Mouse (Mus musculus) stomach, postnatal 0 days (tissue): ENCODE results near the gene Tmem54. TPM values are rescaled to one million over a fixed set of nuclear protein-coding genes. Genes with fewer than 3 reads are reported as not detected.

ENCODE experiments used
- ATAC-seq: fragments of 200-750 bp; cut with Nextera tagmentation; 2 replicates; pipeline ENCODE4 v1.8.0; 2017; ENCODE audit not compliant: low FRiP score, low TSS enrichment
- DNase-seq: peaks from one replicate; pipeline ENCODE4 v3.0.0-alpha.2; 2016; ENCODE audit warnings: low spot score
- H3K27ac ChIP-seq: fragments of 300-500 bp; sonication (generic); replicated peaks from 2 replicates; pipeline ENCODE4 v1.5.1; 2014; ENCODE audit warnings: mild to moderate bottlenecking, control low read depth
- H3K27me3 ChIP-seq: fragments of 300-500 bp; sonication (generic); 2 replicates; pipeline ENCODE4 v1.6.1; 2014; ENCODE audit warnings: low read length; ENCODE audit not compliant: control insufficient read depth, insufficient read depth
- H3K36me3 ChIP-seq: fragments of 300-500 bp; sonication (generic); 2 replicates; pipeline ENCODE4 v1.6.1; 2014; ENCODE audit warnings: low read length, mixed read lengths; ENCODE audit not compliant: control insufficient read depth, insufficient read depth
- H3K4me1 ChIP-seq: fragments of 300-500 bp; sonication (generic); replicated peaks from 2 replicates; pipeline ENCODE4 v1.6.1; 2014; ENCODE audit warnings: antibody characterized with exemption; ENCODE audit not compliant: control insufficient read depth, insufficient read depth
- H3K4me2 ChIP-seq: fragments of 300-500 bp; sonication (generic); replicated peaks from 2 replicates; pipeline ENCODE4 v1.6.1; 2014; ENCODE audit warnings: low read depth, mild to moderate bottlenecking, control low read depth, moderate library complexity
- H3K4me3 ChIP-seq: fragments of 300-500 bp; sonication (generic); 2 replicates; pipeline ENCODE4 v1.5.1; 2014; ENCODE audit warnings: low read depth, low read length, control low read depth
- H3K9ac ChIP-seq: fragments of 300-500 bp; sonication (generic); 2 replicates; pipeline ENCODE4 v1.6.1; 2014; ENCODE audit warnings: mild to moderate bottlenecking, low read length, control low read depth, mixed read lengths
- H3K9me3 ChIP-seq: fragments of 300-500 bp; sonication (generic); 2 replicates; pipeline ENCODE4 v1.6.1; 2016; ENCODE audit warnings: low read length; ENCODE audit not compliant: control insufficient read depth
- CTCF ChIP-seq: IDR thresholded peaks from 2 replicates; pipeline ENCODE4 v1.5.1; 2016; ENCODE audit warnings: antibody characterized with exemption, low read depth, mild to moderate bottlenecking, moderate library complexity
- EP300 ChIP-seq: optimal IDR thresholded peaks from 2 replicates; pipeline ENCODE3; 2016; ENCODE audit warnings: antibody characterized with exemption
- WGBS: fragments of 180-500 bp; shearing (Covaris S2); extraction: QIAGEN DNeasy Blood & Tissue Kit; methylation state at CpG from one replicate; pipeline ENCODE4 v1.1.7; 2014; 5-methylcytosine and 5-hydroxymethylcytosine counted together
- polyA plus RNA-seq: library from polyadenylated mRNA; unstranded; fragments of >200 nt; fragmentation: Nextera tagmentation; extraction: Ambion mirVana; gene quantifications from 2 replicates; pipeline ENCODE4 v1.2.1, GENCODE M21; 2015

Gene Tmem54
- polyA plus RNA-seq, 1 experiment from 2014 or later = 106 TPM

DNA sequence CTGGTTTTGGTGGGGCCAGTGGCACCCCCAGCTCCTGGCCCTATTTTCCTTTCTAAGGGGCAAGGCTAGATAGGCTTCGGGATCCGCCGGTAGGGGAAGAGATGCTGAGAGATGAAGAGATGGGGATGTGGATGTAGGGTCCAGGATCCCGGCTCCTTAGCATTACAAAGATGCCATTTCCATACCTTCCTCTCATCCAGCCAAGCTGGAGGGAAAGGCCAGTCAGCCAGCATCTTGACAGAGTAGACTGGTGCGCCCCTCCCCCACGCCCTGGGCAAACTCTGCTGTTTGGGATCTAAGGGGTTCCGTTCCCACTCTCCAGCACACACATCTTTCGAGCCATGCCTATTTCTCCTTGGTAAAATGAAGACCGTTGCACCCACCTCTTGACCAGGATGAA is 725 bp downstream of the Tmem54 start:
- peak overlapping the region; percentile 36 for H3K4me3 ChIP-seq
- no peak for ATAC-seq
- H3K9ac ChIP-seq = no peak overlapping the region
- no peak for DNase-seq
- TF ChIP-seq CTCF = no peak
- TF ChIP-seq EP300 = no peak
- H3K27ac ChIP-seq = 0 out of 2 replicates have a peak overlapping the region, but pooled peaks have one; percentile 53
- peak overlapping the region; percentile 56 for H3K4me2 ChIP-seq
- H3K36me3 ChIP-seq = no peaks in the 10 kb centered on the region
- no peaks in the 10 kb centered on the region for H3K9me3 ChIP-seq
- 0 out of 2 replicates have a peak, but pooled peaks cover 3% of the 10 kb centered on the region for H3K4me1 ChIP-seq
- H3K27me3 ChIP-seq = no peaks in the 10 kb centered on the region
- WGBS = 35% methylated on average over 9 of the region's 9 CpGs

DNA sequence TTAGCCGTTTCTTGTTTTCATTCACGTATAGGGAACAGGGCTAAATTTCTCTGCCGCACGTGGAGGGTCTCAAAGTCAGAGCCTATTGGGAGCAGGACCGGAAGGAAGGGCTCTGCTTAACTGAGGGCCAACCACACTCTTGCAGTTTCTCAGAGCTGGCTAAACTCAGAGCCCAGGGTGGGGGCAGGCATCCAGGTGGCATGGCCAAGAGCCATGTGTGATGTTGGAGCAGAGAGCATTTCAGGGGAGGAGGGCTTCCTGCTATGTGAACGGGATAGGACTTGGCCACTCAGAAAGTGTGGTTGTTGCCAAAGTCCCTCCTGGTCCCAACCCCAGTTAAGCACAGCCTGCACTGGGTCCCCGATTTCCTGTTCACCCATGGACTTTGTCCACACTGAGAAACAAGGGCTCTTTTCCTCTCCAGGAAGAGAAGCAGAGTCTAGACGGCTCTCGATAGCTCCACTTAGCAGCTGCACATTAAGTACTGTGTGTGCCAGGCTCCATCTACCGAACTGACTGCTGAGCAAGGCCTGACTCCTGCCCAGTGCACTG is 2.1 kb downstream of the Tmem54 start:
- WGBS = 63% methylated on average over 10 of the region's 10 CpGs
- DNase-seq = peak; percentile 48
- peak overlapping the region; percentile 35; the same call in 1 of the 2 replicates for H3K27ac ChIP-seq
- no peaks in the 10 kb centered on the region for H3K27me3 ChIP-seq
- peak overlapping the region; percentile 23; the same call in 1 of the 2 replicates for H3K4me2 ChIP-seq
- 0 out of 2 replicates have a peak overlapping the region, but pooled peaks have one; percentile 13 for H3K9ac ChIP-seq
- peak; percentile 48 for ATAC-seq
- TF ChIP-seq CTCF (no peak), EP300 (no peak)
- no peaks in the 10 kb centered on the region for H3K9me3 ChIP-seq
- 0 out of 2 replicates have a peak, but pooled peaks cover 3% of the 10 kb centered on the region for H3K4me1 ChIP-seq
- no peaks in the 10 kb centered on the region for H3K36me3 ChIP-seq
- H3K4me3 ChIP-seq = no peak overlapping the region

DNA sequence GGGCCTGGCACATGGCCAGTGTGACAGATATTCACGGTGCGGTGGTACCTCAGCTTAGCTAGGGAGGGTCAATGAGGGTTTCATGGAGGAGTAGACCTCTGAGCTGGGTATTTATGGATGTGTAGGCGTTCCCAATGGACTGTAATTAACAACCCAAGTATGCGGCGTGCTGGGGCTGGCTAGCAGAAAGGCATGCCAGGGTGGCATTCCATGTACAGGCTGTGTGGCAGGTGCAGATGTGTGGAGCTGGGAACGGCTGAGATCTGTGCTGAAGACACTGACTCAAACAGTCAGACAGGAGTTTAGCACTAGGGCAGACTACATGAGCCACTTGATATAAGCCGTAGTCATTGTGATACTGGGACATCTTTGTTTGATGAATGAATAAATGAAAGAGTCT is 3.3 kb downstream of the Tmem54 start:
- Histone ChIP-seq H3K27me3 (no peaks in the 10 kb centered on the region), H3K36me3 (no peaks in the 10 kb centered on the region), H3K4me2 (no peak overlapping the region), H3K4me1 (0 out of 2 replicates have a peak, but pooled peaks cover 3% of the 10 kb centered on the region), H3K9ac (no peak overlapping the region), H3K27ac (no peak overlapping the region), H3K4me3 (no peak overlapping the region), H3K9me3 (no peaks in the 10 kb centered on the region)
- TF ChIP-seq CTCF (no peak), EP300 (no peak)
- 78% methylated on average over 7 of the region's 7 CpGs for WGBS
- ATAC-seq = no peak
- no peak for DNase-seq

DNA sequence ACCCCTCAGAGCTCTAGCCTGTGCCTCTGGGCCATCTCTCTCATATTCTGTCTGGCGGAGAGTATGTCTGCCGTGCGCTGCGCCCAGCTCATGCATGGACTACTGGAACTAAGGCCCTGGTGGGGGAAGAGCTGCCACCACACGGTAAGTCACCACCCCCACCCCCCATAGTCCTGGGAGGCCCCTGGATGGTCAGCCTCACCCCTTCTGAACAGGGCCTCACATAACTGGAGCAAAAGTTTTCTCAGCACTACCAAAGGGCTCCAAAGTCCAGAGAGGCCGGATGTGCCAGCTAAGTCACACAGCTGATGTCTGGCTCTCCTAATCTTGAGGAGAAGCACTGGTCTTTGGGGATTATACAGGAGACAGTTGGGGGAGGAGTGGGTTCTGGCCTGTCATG is 5.5 kb downstream of the Tmem54 start:
- DNase-seq (no peak), ATAC-seq (no peak)
- H3K27ac ChIP-seq = no peak overlapping the region
- 0 out of 2 replicates have a peak, but pooled peaks cover 2% of the 10 kb centered on the region for H3K4me1 ChIP-seq
- H3K4me2 ChIP-seq = no peak overlapping the region
- no peaks in the 10 kb centered on the region for H3K27me3 ChIP-seq
- TF ChIP-seq CTCF = no peak
- no peak for TF ChIP-seq EP300
- H3K4me3 ChIP-seq = no peak overlapping the region
- H3K9ac ChIP-seq = no peak overlapping the region
- H3K9me3 ChIP-seq = no peaks in the 10 kb centered on the region
- H3K36me3 ChIP-seq = no peaks in the 10 kb centered on the region
- WGBS = 85% methylated on average over 6 of the region's 6 CpGs

DNA sequence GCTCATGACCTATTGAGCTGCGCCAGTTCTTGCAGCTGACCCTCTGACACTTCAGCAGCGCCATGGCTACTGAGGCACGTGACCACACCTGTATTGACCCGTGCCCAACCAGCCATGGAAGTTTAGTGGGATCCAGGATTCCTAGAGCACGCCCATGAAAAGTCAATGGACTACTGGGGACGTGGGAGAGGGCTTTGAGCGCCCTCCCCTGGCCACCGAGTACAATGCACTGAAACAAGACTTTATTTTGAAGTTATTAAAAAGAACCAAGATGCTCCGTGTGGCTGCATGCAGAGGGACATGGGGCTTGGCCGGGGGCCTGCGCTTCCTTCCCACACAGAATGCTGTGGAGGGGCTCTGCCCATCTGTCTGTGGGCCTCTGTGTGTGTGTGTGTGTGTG is 6.0 kb downstream of the Tmem54 start:
- no peak overlapping the region for H3K4me2 ChIP-seq
- WGBS = 49% methylated on average over 11 of the region's 11 CpGs
- ATAC-seq (no peak), DNase-seq (peak; percentile 46)
- H3K27me3 ChIP-seq = no peaks in the 10 kb centered on the region
- no peak overlapping the region for H3K27ac ChIP-seq
- TF ChIP-seq EP300 = no peak
- peak; percentile 70 for TF ChIP-seq CTCF
- no peaks in the 10 kb centered on the region for H3K36me3 ChIP-seq
- no peak overlapping the region for H3K4me3 ChIP-seq
- no peaks in the 10 kb centered on the region for H3K9me3 ChIP-seq
- no peaks in the 10 kb centered on the region for H3K4me1 ChIP-seq
- no peak overlapping the region for H3K9ac ChIP-seq

DNA sequence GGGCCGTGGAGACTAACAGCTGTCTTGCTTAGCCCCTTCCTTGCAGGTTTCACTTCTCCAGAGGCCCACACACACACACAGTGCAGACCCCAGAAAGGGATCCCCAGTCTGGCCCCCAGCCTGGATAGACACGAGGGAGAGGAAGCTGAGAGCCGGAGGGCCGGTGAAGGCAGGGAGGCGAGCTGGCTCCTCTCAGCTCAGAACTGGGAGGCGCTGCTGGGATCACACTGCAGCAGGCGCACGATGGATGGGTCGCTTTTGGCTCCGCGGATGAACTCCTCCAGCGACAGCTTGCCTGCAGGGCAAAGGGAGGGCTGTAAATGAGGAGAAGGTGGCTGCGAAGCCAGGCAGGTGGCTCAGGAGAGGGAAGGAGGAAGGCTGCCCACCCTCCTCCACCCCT is 6.9 kb downstream of the Tmem54 start:
- H3K9ac ChIP-seq = no peak overlapping the region
- H3K4me1 ChIP-seq = no peaks in the 10 kb centered on the region
- H3K9me3 ChIP-seq = no peaks in the 10 kb centered on the region
- no peak overlapping the region for H3K27ac ChIP-seq
- H3K4me3 ChIP-seq = no peak overlapping the region
- H3K27me3 ChIP-seq = no peaks in the 10 kb centered on the region
- H3K4me2 ChIP-seq = peak overlapping the region; percentile 27; the same call in 1 of the 2 replicates
- no peak for DNase-seq
- TF ChIP-seq CTCF = no peak
- TF ChIP-seq EP300 = no peak
- 37% methylated on average over 12 of the region's 13 CpGs for WGBS
- ATAC-seq = no peak
- H3K36me3 ChIP-seq = no peaks in the 10 kb centered on the region
